Mouse (Mus musculus) heart, embryonic 15.5 days (tissue): ENCODE measurements around the gene Rufy4. TPM values are rescaled to one million over a fixed set of nuclear protein-coding genes. Genes with fewer than 3 reads are reported as not detected.
A peak's percentile ranks its signal among the peaks of the same experiment; 100 is the strongest.

ENCODE experiments used
- ATAC-seq: fragments of 200-750 bp; cut with Nextera tagmentation; replicated peaks from 2 replicates; pipeline ENCODE4 v1.8.0; 2017; ENCODE audit warnings: low read depth, moderate TSS enrichment; ENCODE audit not compliant: insufficient number of reproducible peaks, insufficient read depth, low FRiP score
- H3K27ac ChIP-seq: fragments of 300-500 bp; sonication (generic); 2 replicates; pipeline ENCODE4 v1.5.1; 2015; ENCODE audit warnings: mild to moderate bottlenecking, inconsistent platforms
- H3K27me3 ChIP-seq: fragments of 300-500 bp; sonication (generic); 2 replicates; pipeline ENCODE4 v1.6.1; 2015; ENCODE audit warnings: inconsistent platforms
- H3K36me3 ChIP-seq: fragments of 300-500 bp; sonication (generic); 2 replicates; pipeline ENCODE4 v1.6.1; 2015; ENCODE audit warnings: mild to moderate bottlenecking, inconsistent platforms
- H3K4me1 ChIP-seq: fragments of 300-500 bp; sonication (generic); replicated peaks from 2 replicates; pipeline ENCODE4 v1.6.1; 2015; ENCODE audit warnings: inconsistent platforms
- H3K4me2 ChIP-seq: fragments of 300-500 bp; sonication (generic); 2 replicates; pipeline ENCODE4 v1.6.1; 2015; ENCODE audit warnings: inconsistent platforms, mild to moderate bottlenecking, moderate library complexity
- H3K4me3 ChIP-seq: fragments of 300-500 bp; sonication (generic); 2 replicates; pipeline ENCODE4 v1.5.1; 2015; ENCODE audit warnings: mild to moderate bottlenecking, inconsistent platforms
- H3K9ac ChIP-seq: fragments of 300-500 bp; sonication (generic); 2 replicates; pipeline ENCODE4 v1.6.1; 2015; ENCODE audit warnings: mild to moderate bottlenecking, inconsistent platforms
- H3K9me3 ChIP-seq: fragments of 300-500 bp; sonication (generic); replicated peaks from 2 replicates; pipeline ENCODE4 v1.6.1; 2016; ENCODE audit warnings: inconsistent platforms
- WGBS: fragments of 180-500 bp; shearing (Covaris S2); methylation state at CpG from one replicate; pipeline ENCODE4 v1.1.7; 2015; ENCODE audit warnings: mixed read lengths; 5-methylcytosine and 5-hydroxymethylcytosine counted together
- polyA plus RNA-seq: library from polyadenylated mRNA; unstranded; fragments of >200 nt; fragmentation: Nextera tagmentation; extraction: Ambion mirVana; gene quantifications from 2 replicates; pipeline ENCODE4 v1.2.1, GENCODE M21; 2015

Rufy4 gene
- polyA plus RNA-seq, 1 experiment from 2014 or later = 0.49 TPM

DNA sequence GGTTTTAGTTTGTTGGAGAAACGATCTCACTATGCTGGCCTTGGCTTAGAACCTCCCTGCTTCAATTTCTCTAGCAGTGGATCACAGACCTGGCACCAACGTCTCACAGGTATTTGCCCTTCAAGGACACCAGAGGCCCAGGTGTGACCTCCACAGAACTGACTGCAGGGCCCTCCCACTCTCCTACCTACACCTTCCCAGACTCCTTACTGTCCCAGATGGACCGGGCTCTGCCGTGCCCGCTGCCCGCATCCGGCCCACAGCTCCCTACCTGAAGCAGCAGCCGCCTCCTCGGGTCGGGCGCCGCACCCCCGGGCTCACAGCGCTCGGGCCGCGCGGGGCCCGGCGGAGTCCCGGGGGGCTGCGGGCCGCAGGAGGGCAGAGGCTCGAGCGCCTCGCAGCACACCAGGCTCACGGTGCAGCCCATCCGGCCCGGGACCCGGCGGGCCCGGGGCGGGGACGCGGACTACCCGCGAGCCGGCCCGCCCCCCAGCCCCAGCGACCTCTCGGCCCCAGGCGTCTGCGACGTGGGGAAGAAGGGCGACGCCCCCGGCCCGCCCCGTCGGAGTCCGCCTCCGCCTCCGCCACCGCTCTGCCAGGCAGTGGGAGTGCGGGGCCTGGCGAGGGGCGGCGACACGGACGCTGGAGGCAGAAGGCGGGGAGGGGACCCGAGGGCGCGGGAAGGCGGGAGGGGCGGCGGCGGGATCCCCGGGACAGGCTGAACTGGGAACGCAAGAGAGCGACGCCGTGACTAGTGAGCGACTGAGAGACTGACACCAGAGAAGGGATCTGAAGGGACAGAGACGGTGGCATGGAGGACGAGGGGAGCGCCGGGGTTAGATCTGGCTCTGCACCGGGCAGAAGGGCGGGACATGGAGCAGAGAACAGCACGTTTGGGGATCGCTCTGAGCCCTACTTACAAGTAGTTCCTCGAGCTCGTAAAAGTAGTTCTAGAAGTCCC is 1.0 kb upstream of the Rufy4 start, which contains the start of gene Tns1:
Gene Tns1 (minus strand): TSS at position 429 of the 961 bp plus-strand sequence.
- H3K9me3 ChIP-seq = no peaks in the 10 kb centered on the region
- H3K27ac ChIP-seq = peak within 1 kb of the TSS; percentile 44
- WGBS = under 1% methylated on average over 84 of the region's 84 CpGs
- no peaks in the 10 kb centered on the region for H3K36me3 ChIP-seq
- H3K4me3 ChIP-seq = peak within 1 kb of the TSS; percentile 64
- peak within 1 kb of the TSS; percentile 74 for H3K9ac ChIP-seq
- peaks cover 42% of the 10 kb centered on the region for H3K4me1 ChIP-seq
- peak within 1 kb of the TSS; percentile 91 for H3K4me2 ChIP-seq
- peaks cover 5% of the 10 kb centered on the region; the same call in 1 of the 2 replicates for H3K27me3 ChIP-seq
- ATAC-seq = peak; percentile 84

DNA sequence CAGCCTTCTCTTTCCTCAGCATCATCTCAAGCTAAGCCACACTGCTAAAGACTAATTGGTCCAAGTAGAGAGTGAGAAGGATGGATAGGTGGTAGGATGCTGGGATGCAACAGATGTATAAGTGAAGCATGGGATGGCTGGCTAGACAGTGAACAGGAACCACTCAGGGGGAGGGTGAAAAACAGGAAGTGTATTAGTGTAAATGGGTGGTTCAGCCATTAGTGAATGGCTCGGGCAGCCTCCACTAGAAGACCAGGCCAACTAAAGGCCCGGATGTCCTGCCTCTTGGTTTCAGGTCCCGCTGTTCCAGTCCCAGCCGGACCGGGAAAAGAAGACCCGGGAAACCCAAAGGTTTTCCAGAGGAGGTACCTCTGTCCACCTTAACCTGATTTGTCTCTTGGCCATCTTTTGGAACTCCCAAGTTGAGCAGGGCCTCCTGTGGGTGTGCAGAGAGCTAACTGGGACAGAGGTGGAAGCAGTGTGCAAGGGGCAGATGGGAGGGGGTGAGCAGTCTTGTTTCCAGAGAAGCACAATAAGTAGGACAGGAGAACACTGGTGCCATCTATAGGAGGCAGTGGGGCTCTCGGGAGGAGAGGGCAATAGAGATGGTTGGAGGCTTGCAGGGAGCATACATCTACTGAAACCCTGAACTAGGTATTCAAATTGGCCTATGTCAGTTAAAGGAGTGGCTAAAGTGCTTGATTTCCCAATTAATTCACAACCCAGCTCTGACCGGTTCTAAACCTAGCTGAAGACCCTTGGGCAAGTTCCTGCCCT is 5.7 kb downstream of the Rufy4 start:
- Histone ChIP-seq H3K4me3 (no peak overlapping the region), H3K9me3 (no peaks in the 10 kb centered on the region), H3K27ac (no peak overlapping the region), H3K4me2 (no peak overlapping the region), H3K9ac (no peak overlapping the region), H3K27me3 (peaks cover 4% of the 10 kb centered on the region; the same call in 1 of the 2 replicates), H3K36me3 (no peaks in the 10 kb centered on the region), H3K4me1 (no peaks in the 10 kb centered on the region)
- WGBS = 85% methylated on average over 8 of the region's 8 CpGs
- no peak for ATAC-seq

DNA sequence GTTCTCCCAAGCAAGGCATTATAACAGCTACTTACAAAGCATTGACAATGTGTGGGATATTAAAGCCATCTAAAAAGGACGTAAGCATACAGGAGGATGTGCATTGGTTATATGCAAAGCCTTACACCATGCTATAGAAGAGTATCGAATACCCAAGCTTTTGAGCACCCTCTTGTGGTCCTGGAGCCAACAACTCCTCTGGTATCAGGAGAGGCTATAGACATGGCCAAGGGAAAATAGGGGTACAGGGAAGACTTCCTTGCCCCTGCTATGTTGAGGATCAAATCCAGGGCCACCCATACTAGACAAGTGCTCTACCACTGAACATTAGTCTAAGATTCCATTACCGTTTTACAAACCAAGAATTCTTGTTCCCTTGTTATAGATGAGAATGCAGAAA is 6.7 kb downstream of the Rufy4 start:
- 75% methylated on average over 3 of the region's 3 CpGs for WGBS
- H3K4me3 ChIP-seq = no peak overlapping the region
- H3K27me3 ChIP-seq = no peaks in the 10 kb centered on the region
- ATAC-seq = no peak
- no peaks in the 10 kb centered on the region for H3K4me1 ChIP-seq
- H3K36me3 ChIP-seq = no peaks in the 10 kb centered on the region
- H3K27ac ChIP-seq = no peak overlapping the region
- no peaks in the 10 kb centered on the region for H3K9me3 ChIP-seq
- no peak overlapping the region for H3K4me2 ChIP-seq
- no peak overlapping the region for H3K9ac ChIP-seq

DNA sequence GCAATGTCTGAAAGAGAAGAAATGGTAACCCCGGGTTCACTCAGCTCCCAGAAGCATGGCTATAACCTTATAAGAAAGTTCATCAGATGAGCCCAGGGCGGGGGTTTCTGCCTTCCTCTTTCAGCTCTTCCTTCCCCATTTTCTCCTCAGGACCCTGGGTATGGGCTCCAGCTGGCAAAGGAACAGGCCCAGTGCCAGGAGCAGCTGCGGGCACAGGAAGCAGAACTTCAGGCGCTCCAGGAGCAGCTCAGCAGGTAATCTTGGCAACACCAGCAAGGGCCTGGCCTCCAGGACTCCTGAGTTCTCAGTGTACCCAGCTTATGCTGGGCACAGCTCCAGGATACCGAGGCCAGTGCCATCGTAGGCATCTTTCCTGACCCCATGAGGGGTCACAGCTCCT is 8.6 kb downstream of the Rufy4 start:
- H3K4me2 ChIP-seq = no peak overlapping the region
- H3K36me3 ChIP-seq = no peaks in the 10 kb centered on the region
- 75% methylated on average over 6 of the region's 6 CpGs for WGBS
- H3K4me1 ChIP-seq = no peaks in the 10 kb centered on the region
- no peak for ATAC-seq
- no peaks in the 10 kb centered on the region for H3K27me3 ChIP-seq
- no peak overlapping the region for H3K4me3 ChIP-seq
- no peaks in the 10 kb centered on the region for H3K9me3 ChIP-seq
- H3K9ac ChIP-seq = no peak overlapping the region
- H3K27ac ChIP-seq = no peak overlapping the region

DNA sequence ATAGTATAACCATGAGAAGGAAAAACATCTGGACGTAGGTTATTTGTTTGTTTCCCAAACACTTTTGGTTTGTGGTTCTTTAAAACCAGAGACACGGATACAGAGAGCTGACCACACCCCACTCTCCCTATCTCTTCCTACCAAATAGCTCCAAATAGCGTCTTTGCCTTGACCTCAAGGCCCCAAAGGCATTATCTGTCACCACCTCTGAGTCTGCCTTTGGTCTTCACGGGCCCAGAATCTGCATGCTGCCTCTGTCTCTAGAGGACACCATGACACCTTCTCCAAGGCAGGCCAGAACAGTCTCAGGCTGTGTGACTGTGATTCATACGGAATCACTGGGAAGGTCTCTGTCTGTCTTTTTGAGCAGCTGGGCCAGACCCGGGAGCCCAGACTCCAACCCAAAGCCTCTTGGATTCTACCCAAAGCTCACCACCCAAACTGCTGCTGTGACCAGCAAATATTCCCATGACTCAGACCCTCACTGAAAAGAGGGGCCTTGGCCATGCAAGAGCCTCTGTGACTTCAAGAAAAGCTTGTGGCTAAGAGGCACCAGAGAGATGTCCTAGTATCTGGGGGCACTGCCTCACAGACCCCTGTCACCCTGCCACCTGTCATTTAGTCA is 10.1 kb downstream of the Rufy4 start:
- 46% methylated on average over 6 of the region's 6 CpGs for WGBS

DNA sequence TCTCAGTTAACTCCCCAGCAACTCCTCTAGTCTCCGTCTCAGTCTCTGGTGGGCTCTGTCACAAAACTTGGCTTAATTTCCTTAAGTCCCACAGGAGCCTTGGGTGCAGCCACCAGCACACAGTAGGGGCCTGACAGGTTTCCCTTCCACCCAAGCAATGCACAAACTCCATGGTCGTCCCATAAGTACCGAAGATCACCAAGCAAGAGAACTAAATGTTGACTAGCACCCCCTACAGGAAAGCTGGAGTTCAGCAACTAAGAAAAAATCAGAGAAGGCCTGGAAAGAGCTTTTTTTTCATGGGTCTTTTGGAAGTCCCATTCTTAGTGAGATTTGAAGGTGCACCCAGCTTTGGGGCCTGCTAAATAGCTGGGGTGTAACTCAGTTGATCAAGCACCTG is 14.1 kb downstream of the Rufy4 start:
- Histone ChIP-seq H3K4me1 (no peaks in the 10 kb centered on the region), H3K27me3 (no peaks in the 10 kb centered on the region), H3K9me3 (no peaks in the 10 kb centered on the region), H3K9ac (no peak overlapping the region), H3K36me3 (no peaks in the 10 kb centered on the region), H3K4me3 (no peak overlapping the region), H3K27ac (no peak overlapping the region), H3K4me2 (no peak overlapping the region)
- ATAC-seq = no peak
- 56% methylated on average over 3 of the region's 3 CpGs for WGBS

More for the DNA sequence above, 10.1 kb downstream of the Rufy4 start:
- Histone ChIP-seq H3K27ac (no peak overlapping the region), H3K4me1 (no peaks in the 10 kb centered on the region), H3K4me3 (no peak overlapping the region), H3K27me3 (no peaks in the 10 kb centered on the region), H3K36me3 (no peaks in the 10 kb centered on the region), H3K9me3 (no peaks in the 10 kb centered on the region), H3K4me2 (no peak overlapping the region), H3K9ac (no peak overlapping the region)
- no peak for ATAC-seq

DNA sequence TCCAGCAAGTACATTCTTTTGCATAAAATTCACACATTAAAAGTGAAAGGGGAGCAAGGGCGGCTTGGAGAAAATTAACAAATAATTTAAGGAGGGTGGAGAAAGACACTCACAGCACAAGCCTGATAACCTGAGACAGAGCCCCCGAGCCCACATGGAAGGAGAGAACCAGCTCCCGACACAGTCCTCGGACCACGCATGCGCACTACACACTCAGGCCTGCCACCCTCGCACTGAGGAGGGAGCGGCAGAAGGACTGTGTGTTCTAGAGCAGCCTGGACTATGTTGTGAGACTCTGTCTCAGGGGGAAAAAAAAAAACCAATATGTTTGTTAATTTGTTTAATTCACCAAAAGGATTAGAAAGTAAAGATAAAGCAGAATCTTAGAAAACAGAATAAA is 16.4 kb downstream of the Rufy4 start:
- no peaks in the 10 kb centered on the region for H3K9me3 ChIP-seq
- WGBS = 73% methylated on average over 8 of the region's 8 CpGs
- H3K9ac ChIP-seq = no peak overlapping the region
- H3K4me1 ChIP-seq = peaks cover 4% of the 10 kb centered on the region
- no peaks in the 10 kb centered on the region for H3K27me3 ChIP-seq
- no peak overlapping the region for H3K4me2 ChIP-seq
- H3K27ac ChIP-seq = no peak overlapping the region
- H3K36me3 ChIP-seq = no peaks in the 10 kb centered on the region
- ATAC-seq = no peak
- H3K4me3 ChIP-seq = no peak overlapping the region

DNA sequence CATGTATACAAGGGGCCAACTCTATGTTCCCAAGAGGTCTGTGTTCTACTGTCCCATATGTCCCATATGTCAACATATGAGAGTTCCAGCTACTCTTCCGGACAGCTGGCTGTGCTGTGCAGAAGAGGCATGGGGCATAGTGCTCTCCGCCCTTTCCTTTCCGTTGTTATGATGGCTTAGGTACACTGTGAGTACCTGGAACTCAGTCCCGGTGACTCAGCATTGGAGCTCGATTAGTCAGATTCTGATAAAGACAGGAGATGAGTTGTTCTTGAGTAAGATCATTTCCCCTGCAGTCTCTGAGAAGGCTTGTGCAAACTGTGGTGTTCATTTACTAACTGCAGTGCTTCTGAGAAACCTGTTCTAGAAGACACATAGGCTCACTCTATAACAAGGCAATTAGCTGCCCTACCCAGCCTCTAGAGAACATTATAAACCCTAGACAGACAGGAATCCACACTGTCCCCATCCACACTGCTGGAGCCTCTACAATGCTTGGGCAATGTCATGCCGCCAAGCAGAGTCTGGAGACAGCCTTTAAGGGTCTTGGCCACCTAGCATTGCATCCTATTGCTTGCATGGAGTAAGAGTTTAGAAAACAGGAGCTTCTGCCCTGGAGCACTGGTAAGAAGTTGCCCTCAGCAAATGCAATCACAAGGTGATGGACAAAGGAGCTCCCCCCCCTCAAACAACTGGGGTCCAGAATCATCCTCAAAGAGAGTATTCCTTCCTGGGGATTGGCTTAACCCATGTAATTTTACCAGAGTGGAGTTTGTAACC is 24.0 kb downstream of the Rufy4 start:
- 83% methylated on average over 6 of the region's 6 CpGs for WGBS
- Histone ChIP-seq H3K9me3 (no peaks in the 10 kb centered on the region), H3K27me3 (no peaks in the 10 kb centered on the region), H3K9ac (no peak overlapping the region), H3K36me3 (no peaks in the 10 kb centered on the region), H3K4me2 (no peak overlapping the region), H3K4me1 (peaks cover 15% of the 10 kb centered on the region), H3K27ac (no peak overlapping the region), H3K4me3 (no peak overlapping the region)
- no peak for ATAC-seq

DNA sequence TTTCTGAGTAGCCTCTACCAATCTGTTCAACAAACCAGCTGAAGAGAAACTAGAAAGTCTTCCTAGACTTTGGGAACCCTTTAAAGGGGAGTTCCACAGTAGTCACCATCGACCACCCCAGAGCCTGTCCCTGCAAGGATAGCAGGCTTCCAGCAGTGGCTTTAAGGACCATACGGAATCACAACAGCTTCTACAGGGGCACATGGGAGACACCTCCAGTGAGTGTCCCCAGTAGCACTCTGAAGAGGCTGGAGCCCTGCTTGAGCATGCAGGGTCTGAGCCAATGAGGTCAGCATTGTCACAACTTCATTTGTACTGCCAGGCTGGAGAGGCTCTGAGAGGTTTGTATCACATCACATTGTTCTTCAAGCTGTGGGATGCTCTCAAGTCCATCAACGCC is 24.8 kb downstream of the Rufy4 start:
- ATAC-seq = no peak
- H3K9me3 ChIP-seq = no peaks in the 10 kb centered on the region
- no peak overlapping the region for H3K4me2 ChIP-seq
- H3K27ac ChIP-seq = no peak overlapping the region
- 81% methylated on average over 3 of the region's 3 CpGs for WGBS
- no peak overlapping the region for H3K4me3 ChIP-seq
- H3K36me3 ChIP-seq = no peaks in the 10 kb centered on the region
- H3K9ac ChIP-seq = no peak overlapping the region
- no peaks in the 10 kb centered on the region for H3K27me3 ChIP-seq
- H3K4me1 ChIP-seq = peaks cover 15% of the 10 kb centered on the region

DNA sequence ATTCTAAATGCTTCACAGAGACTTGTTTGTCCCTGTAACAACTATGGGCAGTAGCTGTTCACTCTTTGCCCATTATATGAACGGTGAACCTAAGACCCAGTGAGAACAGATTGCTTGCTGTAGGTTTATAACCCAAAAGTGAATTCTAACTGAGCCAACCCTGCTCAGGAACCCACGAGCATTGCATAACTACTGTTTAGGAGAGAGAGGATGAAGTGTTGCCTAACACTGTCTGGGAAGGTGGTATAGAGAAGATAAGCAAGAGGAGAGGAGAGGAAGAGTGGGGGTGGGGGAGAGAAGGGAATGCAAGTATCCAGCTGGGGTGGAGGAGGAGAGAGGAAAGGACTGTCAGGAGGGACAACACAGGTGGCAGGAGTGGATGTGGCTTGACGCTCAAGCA is 25.8 kb downstream of the Rufy4 start:
- H3K4me1 ChIP-seq = peaks cover 18% of the 10 kb centered on the region
- H3K9ac ChIP-seq = no peak overlapping the region
- ATAC-seq = no peak
- no peak overlapping the region for H3K4me2 ChIP-seq
- no peak overlapping the region for H3K27ac ChIP-seq
- no peaks in the 10 kb centered on the region for H3K27me3 ChIP-seq
- H3K9me3 ChIP-seq = no peaks in the 10 kb centered on the region
- 46% methylated on average over 3 of the region's 3 CpGs for WGBS
- H3K36me3 ChIP-seq = no peaks in the 10 kb centered on the region
- H3K4me3 ChIP-seq = no peak overlapping the region
